ENCODE assay signal across 22 mouse cellular contexts in the genomic region with DNA sequence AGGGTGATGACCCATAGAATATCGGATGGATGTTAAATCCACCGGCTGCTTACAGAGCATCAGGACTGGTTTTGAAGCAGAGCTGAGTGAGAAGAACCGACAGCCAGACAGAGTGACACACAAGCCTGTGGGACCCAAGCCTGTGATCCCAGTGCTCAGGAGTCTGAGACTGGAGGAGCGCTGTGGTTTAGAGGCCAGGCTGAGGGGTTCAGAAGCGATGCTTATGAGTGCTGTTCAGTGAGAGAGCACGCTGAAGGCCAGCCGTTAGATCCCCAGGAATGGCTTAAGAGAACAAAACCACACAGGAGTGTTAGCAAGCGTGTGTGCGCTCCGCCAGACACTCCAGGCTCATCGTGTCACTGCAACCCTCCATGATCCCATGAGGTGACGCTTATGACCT. TPM values are rescaled to one million over a fixed set of nuclear protein-coding genes. Genes with fewer than 3 reads are reported as not detected.
DNase-seq lines count a peak whose midpoint lies in the region; ATAC-seq and TF ChIP-seq lines count a peak whose summit lies in the region.
"Had no signal": no experiment of that assay in that cellular context is flagged by ENCODE, and none has a peak within 500 bp of the region (broad histone marks: within the 10 kb centered on the region; RNA-seq: fewer than 3 reads in every experiment).

No protein-coding gene starts in this region.

- no peaks in the 10 kb centered on the region for H3K9me3 ChIP-seq in hindbrain, embryonic 10.5 days
- no peaks in the 10 kb centered on the region for H3K9me3 ChIP-seq in hindbrain, embryonic 16.5 days (ENCODE audit: control insufficient read depth, low read length)
- no peaks in the 10 kb centered on the region for H3K9me3 ChIP-seq in neural tube, embryonic 13.5 days
- no peaks in the 10 kb centered on the region for H3K9me3 ChIP-seq in neural tube, embryonic 15.5 days (replicated peaks)
- H3K9me3 ChIP-seq: forebrain, embryonic 10.5 days; forebrain, embryonic 15.5 days; heart, embryonic 15.5 days had no signal

- no peaks in the 10 kb centered on the region for H3K36me3 ChIP-seq in hindbrain, embryonic 10.5 days
- H3K36me3 ChIP-seq in hindbrain, embryonic 16.5 days (ENCODE audit: control insufficient read depth, insufficient read depth, low read length), result no peaks in the 10 kb centered on the region
- no peaks in the 10 kb centered on the region for H3K36me3 ChIP-seq in neural tube, embryonic 13.5 days
- H3K36me3 ChIP-seq in neural tube, embryonic 15.5 days, result no peaks in the 10 kb centered on the region
- H3K36me3 ChIP-seq: forebrain, embryonic 10.5 days; forebrain, embryonic 15.5 days; heart, embryonic 12.5 days; heart, embryonic 15.5 days had no signal

- no peak for ATAC-seq in hindbrain, embryonic 16.5 days
- ATAC-seq in neural tube, embryonic 13.5 days (ENCODE audit: low read depth), result no peak
- no peak for ATAC-seq in neural tube, embryonic 15.5 days (ENCODE audit: low FRiP score)
- ATAC-seq: forebrain, embryonic 15.5 days; intestine, postnatal 0 days had no signal

- H3K4me3 ChIP-seq in hindbrain, embryonic 10.5 days, result no peak overlapping the region
- no peak overlapping the region for H3K4me3 ChIP-seq in hindbrain, embryonic 16.5 days (ENCODE audit: low read length)
- no peak overlapping the region for H3K4me3 ChIP-seq in neural tube, embryonic 13.5 days
- no peak overlapping the region for H3K4me3 ChIP-seq in neural tube, embryonic 15.5 days (replicated peaks)
- H3K4me3 ChIP-seq: forebrain, embryonic 10.5 days; forebrain, embryonic 15.5 days; heart, embryonic 12.5 days; heart, embryonic 15.5 days had no signal

- DNase-seq in hindbrain, embryonic 10.5 days (ENCODE audit: low spot score), result no peak
- peak; percentile 15 for DNase-seq in brain, embryonic 14.5 days (ENCODE audit: low read depth)
- DNase-seq in right cerebral cortex, postnatal 14 days, result no peak
- no peak for DNase-seq in gastrocnemius, postnatal 25 days
- DNase-seq: adrenal gland, adult 2 months; adrenal gland, postnatal 14 days; cerebellum, adult 18-20 months; cerebellum, adult 9-10 months; cerebellum, postnatal 14 days; gastrocnemius, postnatal 36 days; heart, postnatal 10 days; heart, postnatal 36 days had no signal

- no peaks in the 10 kb centered on the region for H3K27me3 ChIP-seq in hindbrain, embryonic 10.5 days (ENCODE audit: insufficient read depth, poor library complexity, severe bottlenecking)
- H3K27me3 ChIP-seq in hindbrain, embryonic 16.5 days (replicated peaks; ENCODE audit: control insufficient read depth, insufficient read depth, low read length), result no peaks in the 10 kb centered on the region
- H3K27me3 ChIP-seq in neural tube, embryonic 13.5 days, result no peaks in the 10 kb centered on the region
- H3K27me3 ChIP-seq in neural tube, embryonic 15.5 days (replicated peaks), result no peaks in the 10 kb centered on the region
- H3K27me3 ChIP-seq: forebrain, embryonic 15.5 days; heart, embryonic 12.5 days; heart, embryonic 15.5 days had no signal

- TF ChIP-seq CTCF in brain, embryonic 14.5 days (IDR thresholded peaks at IDR 0.05; ENCODE audit: borderline replicate concordance, extremely low read depth, insufficient read depth, insufficient read length), result no peak

- H3K9ac ChIP-seq in hindbrain, embryonic 16.5 days (ENCODE audit: low read depth, low read length), result no peak overlapping the region
- H3K9ac ChIP-seq in neural tube, embryonic 13.5 days, result peak overlapping the region; percentile 41; the same call in 1 of the 2 replicates
- no peak overlapping the region for H3K9ac ChIP-seq in neural tube, embryonic 15.5 days (replicated peaks)
- H3K9ac ChIP-seq: forebrain, embryonic 15.5 days; heart, embryonic 12.5 days; heart, embryonic 15.5 days; hindbrain, embryonic 14.5 days had no signal

- no peak for TF ChIP-seq POLR2A in brain, embryonic 14.5 days (IDR thresholded peaks at IDR 0.05; ENCODE audit: borderline replicate concordance, extremely low read depth, insufficient read depth, insufficient read length, poor library complexity, severe bottlenecking)

- no peak overlapping the region for H3K4me2 ChIP-seq in hindbrain, embryonic 16.5 days (ENCODE audit: low read length)
- H3K4me2 ChIP-seq in neural tube, embryonic 13.5 days, result no peak overlapping the region
- no peak overlapping the region for H3K4me2 ChIP-seq in neural tube, embryonic 15.5 days
- H3K4me2 ChIP-seq: forebrain, embryonic 15.5 days; heart, embryonic 12.5 days; heart, embryonic 15.5 days; hindbrain, embryonic 14.5 days had no signal

- 72% methylated on average over 12 of the region's 12 CpGs for WGBS in hindbrain, embryonic 10.5 days
- WGBS in hindbrain, embryonic 16.5 days, result 52% methylated on average over 12 of the region's 12 CpGs
- 53% methylated on average over 12 of the region's 12 CpGs for WGBS in neural tube, embryonic 13.5 days
- 60% methylated on average over 12 of the region's 12 CpGs for WGBS in neural tube, embryonic 15.5 days

- peak overlapping the region; percentile 35; the same call in 1 of the 2 replicates for H3K27ac ChIP-seq in hindbrain, embryonic 10.5 days
- no peak overlapping the region for H3K27ac ChIP-seq in hindbrain, embryonic 16.5 days (ENCODE audit: low read depth, low read length)
- no peak overlapping the region for H3K27ac ChIP-seq in neural tube, embryonic 13.5 days (replicated peaks)
- H3K27ac ChIP-seq in neural tube, embryonic 15.5 days (replicated peaks), result no peak overlapping the region
- H3K27ac ChIP-seq: forebrain, embryonic 10.5 days; forebrain, embryonic 15.5 days; heart, embryonic 15.5 days; hindbrain, embryonic 14.5 days had no signal

- H3K4me1 ChIP-seq in hindbrain, embryonic 10.5 days (replicated peaks), result peaks cover 11% of the 10 kb centered on the region
- no peaks in the 10 kb centered on the region for H3K4me1 ChIP-seq in hindbrain, embryonic 16.5 days (ENCODE audit: control insufficient read depth, insufficient read depth, low read depth, low read length)
- H3K4me1 ChIP-seq in neural tube, embryonic 13.5 days (replicated peaks), result no peaks in the 10 kb centered on the region; the same call in 1 of the 2 replicates
- H3K4me1 ChIP-seq in neural tube, embryonic 15.5 days, result no peaks in the 10 kb centered on the region

RNA-seq across cellular contexts. Expression of a gene that starts 23.2 kb away (rescaled TPM):
- 82.6 and 91.7 TPM in 2 replicates for polyA plus RNA-seq in hindbrain, embryonic 10.5 days (2016; fragmentation: Nextera tagmentation; extraction: Ambion mirVana)
- polyA plus RNA-seq in hindbrain, embryonic 16.5 days (2015; fragmentation: Nextera tagmentation; extraction: Ambion mirVana), result 70.4 and 76.8 TPM in 2 replicates
- 78.2 and 83.9 TPM in 2 replicates for polyA plus RNA-seq in neural tube, embryonic 13.5 days (2015; fragmentation: Nextera tagmentation; extraction: Ambion mirVana)
- 68.9 and 79.5 TPM in 2 replicates for polyA plus RNA-seq in neural tube, embryonic 15.5 days (2015; fragmentation: Nextera tagmentation; extraction: Ambion mirVana)
- 57.7 and 80.5 TPM in 2 replicates for polyA plus RNA-seq in brain, embryonic 14.5 days (2012; rRNA removed)
- 10 to 100 TPM; 36.6 to 37.8 TPM for total RNA-seq in gastrocnemius, postnatal 25 days (2021)

RNA-seq across cellular contexts. Expression of a gene that starts 23.3 kb away (rescaled TPM):
- polyA plus RNA-seq in hindbrain, embryonic 10.5 days (2016; fragmentation: Nextera tagmentation; extraction: Ambion mirVana), result 35.8 and 38.0 TPM in 2 replicates
- 1.4 and 3.2 TPM in 2 replicates for polyA plus RNA-seq in hindbrain, embryonic 16.5 days (2015; fragmentation: Nextera tagmentation; extraction: Ambion mirVana)
- 4.2 and 4.9 TPM in 2 replicates for polyA plus RNA-seq in neural tube, embryonic 13.5 days (2015; fragmentation: Nextera tagmentation; extraction: Ambion mirVana)
- 2.5 and 3.5 TPM in 2 replicates for polyA plus RNA-seq in neural tube, embryonic 15.5 days (2015; fragmentation: Nextera tagmentation; extraction: Ambion mirVana)
- 1.3 and 2.6 TPM in 2 replicates for polyA plus RNA-seq in brain, embryonic 14.5 days (2012; rRNA removed)
- total RNA-seq in gastrocnemius, postnatal 25 days (2021), result under 1 TPM; 0.08 to 0.56 TPM

RNA-seq across cellular contexts. Expression of a gene that starts 46.3 kb away (rescaled TPM):
- 16.8 and 18.7 TPM in 2 replicates for polyA plus RNA-seq in hindbrain, embryonic 10.5 days (2016; fragmentation: Nextera tagmentation; extraction: Ambion mirVana)
- 26.6 and 29.2 TPM in 2 replicates for polyA plus RNA-seq in hindbrain, embryonic 16.5 days (2015; fragmentation: Nextera tagmentation; extraction: Ambion mirVana)
- 26.7 and 30.6 TPM in 2 replicates for polyA plus RNA-seq in neural tube, embryonic 13.5 days (2015; fragmentation: Nextera tagmentation; extraction: Ambion mirVana)
- 27.2 and 28.1 TPM in 2 replicates for polyA plus RNA-seq in neural tube, embryonic 15.5 days (2015; fragmentation: Nextera tagmentation; extraction: Ambion mirVana)
- polyA plus RNA-seq in brain, embryonic 14.5 days (2012; rRNA removed), result 116 and 130 TPM in 2 replicates
- 10 to 100 TPM; 12.4 to 13.1 TPM for total RNA-seq in gastrocnemius, postnatal 25 days (2021)

RNA-seq across cellular contexts. Expression of a gene that starts 50.5 kb away (rescaled TPM):
- 23.5 and 57.0 TPM in 2 replicates for polyA plus RNA-seq in hindbrain, embryonic 10.5 days (2016; fragmentation: Nextera tagmentation; extraction: Ambion mirVana)
- 127 and 136 TPM in 2 replicates for polyA plus RNA-seq in hindbrain, embryonic 16.5 days (2015; fragmentation: Nextera tagmentation; extraction: Ambion mirVana)
- 156 and 161 TPM in 2 replicates for polyA plus RNA-seq in neural tube, embryonic 13.5 days (2015; fragmentation: Nextera tagmentation; extraction: Ambion mirVana)
- 111 and 138 TPM in 2 replicates for polyA plus RNA-seq in neural tube, embryonic 15.5 days (2015; fragmentation: Nextera tagmentation; extraction: Ambion mirVana)
- 292 and 306 TPM in 2 replicates for polyA plus RNA-seq in brain, embryonic 14.5 days (2012; rRNA removed)
- under 1 TPM in 1 of 2 experiments, not detected in 1; 0.35 TPM for total RNA-seq in gastrocnemius, postnatal 25 days (2021)
- total RNA-seq: gastrocnemius, postnatal 36 days; granulocyte monocyte progenitor cell, adult 5-6 weeks had no signal

RNA-seq across cellular contexts. Expression of a gene that starts 58.0 kb away (rescaled TPM):
- polyA plus RNA-seq in hindbrain, embryonic 10.5 days (2016; fragmentation: Nextera tagmentation; extraction: Ambion mirVana), result 52.3 and 69.6 TPM in 2 replicates
- 81.6 and 85.0 TPM in 2 replicates for polyA plus RNA-seq in hindbrain, embryonic 16.5 days (2015; fragmentation: Nextera tagmentation; extraction: Ambion mirVana)
- polyA plus RNA-seq in neural tube, embryonic 13.5 days (2015; fragmentation: Nextera tagmentation; extraction: Ambion mirVana), result 79.6 and 81.4 TPM in 2 replicates
- 79.8 and 83.7 TPM in 2 replicates for polyA plus RNA-seq in neural tube, embryonic 15.5 days (2015; fragmentation: Nextera tagmentation; extraction: Ambion mirVana)
- polyA plus RNA-seq in brain, embryonic 14.5 days (2012; rRNA removed), result 74.7 and 88.3 TPM in 2 replicates
- 10 to 100 TPM; 11.5 to 14.6 TPM for total RNA-seq in gastrocnemius, postnatal 25 days (2021)
